Mouse (Mus musculus) liver, embryonic 14.5 days (tissue): ENCODE results near the gene Map7d1. TPM values are rescaled to one million over a fixed set of nuclear protein-coding genes. Genes with fewer than 3 reads are reported as not detected.

ENCODE experiments used
- ATAC-seq: fragments of 200-750 bp; cut with Nextera tagmentation; 2 replicates; pipeline ENCODE4 v1.8.0; 2017; ENCODE audit warnings: moderate number of reproducible peaks, mild to moderate bottlenecking, moderate library complexity; ENCODE audit not compliant: insufficient read depth
- DNase-seq, 3 experiments: peaks; one replicate each; pipeline ENCODE4 v3.0.0-alpha.2; 2012 to 2013; ENCODE audit warnings: low read depth in 3 of 3, low spot score in 3 of 3
- H3K27ac ChIP-seq: fragments of 300-500 bp; sonication (generic); 2 replicates; pipeline ENCODE4 v1.5.1; 2014; ENCODE audit warnings: moderate library complexity, mild to moderate bottlenecking, control low read depth, inconsistent platforms
- H3K27me3 ChIP-seq: fragments of 300-500 bp; sonication (generic); 2 replicates; pipeline ENCODE4 v1.6.1; 2014; ENCODE audit warnings: mild to moderate bottlenecking, low read length, moderate library complexity; ENCODE audit not compliant: control insufficient read depth, insufficient read depth
- H3K36me3 ChIP-seq: fragments of 300-500 bp; sonication (generic); replicated peaks from 2 replicates; pipeline ENCODE4 v1.6.1; 2014; ENCODE audit warnings: low read depth; ENCODE audit not compliant: control insufficient read depth, insufficient read depth
- H3K4me1 ChIP-seq, 2 experiments: fragments of 200-500 bp in 1 of 2; fragments of 300-500 bp in 1 of 2; sonication (generic) in 1 of 2; replicated peaks; 2 replicates each; pipeline ENCODE4 v1.6.1; 2012 to 2014; ENCODE audit warnings: antibody characterized with exemption in 1 of 2, inconsistent platforms in 1 of 2, low read length in 1 of 2; ENCODE audit not compliant: control insufficient read depth in 2 of 2, insufficient read depth in 2 of 2
- H3K4me2 ChIP-seq: fragments of 300-500 bp; sonication (generic); 2 replicates; pipeline ENCODE4 v1.6.1; 2014; ENCODE audit warnings: low read depth, mild to moderate bottlenecking, control low read depth, moderate library complexity
- H3K4me3 ChIP-seq, 2 experiments: fragments of 200-500 bp in 1 of 2; fragments of 300-500 bp in 1 of 2; sonication (generic) in 1 of 2; 2 replicates each; pipeline ENCODE4 v1.5.1; 2012 to 2014; ENCODE audit warnings: low read depth in 2 of 2, low read length in 2 of 2, mild to moderate bottlenecking in 2 of 2, control low read depth in 1 of 2, inconsistent platforms in 1 of 2, moderate library complexity in 1 of 2; ENCODE audit not compliant: insufficient read depth in 1 of 2
- H3K9ac ChIP-seq: fragments of 300-500 bp; sonication (generic); replicated peaks from 2 replicates; pipeline ENCODE4 v1.6.1; 2014; ENCODE audit warnings: mild to moderate bottlenecking, control low read depth, moderate library complexity
- H3K9me3 ChIP-seq: fragments of 300-500 bp; sonication (generic); 2 replicates; pipeline ENCODE4 v1.6.1; 2016; ENCODE audit warnings: low read length, mixed read lengths; ENCODE audit not compliant: control insufficient read depth
- CTCF ChIP-seq: IDR thresholded peaks from 2 replicates; pipeline ENCODE4 v1.5.1; 2016; ENCODE audit warnings: antibody characterized with exemption, low read depth, control low read depth
- EP300 ChIP-seq: IDR thresholded peaks from 2 replicates; pipeline ENCODE4 v1.6.1; 2016; ENCODE audit warnings: antibody characterized with exemption, low read depth
- WGBS: fragments of 180-500 bp; shearing (Covaris S2); extraction: QIAGEN DNeasy Blood & Tissue Kit; methylation state at CpG from one replicate; pipeline ENCODE4 v1.1.7; 2014; ENCODE audit not compliant: insufficient replicate concordance; 5-methylcytosine and 5-hydroxymethylcytosine counted together
- polyA plus RNA-seq, 2 experiments: library from polyadenylated mRNA; depleted of rRNA in 1 of 2; stranded (reverse) in 1 of 2; unstranded in 1 of 2; fragments of >200 nt; fragmentation: Nextera tagmentation in 1 of 2; extraction: Ambion mirVana in 1 of 2; gene quantifications; 2 replicates each; pipeline versions ENCODE4 v1.2.1 to v1.2.3; 2012 to 2014

Map7d1 gene
- polyA plus RNA-seq, 2 experiments, result 4.9 to 9.4 TPM

DNA sequence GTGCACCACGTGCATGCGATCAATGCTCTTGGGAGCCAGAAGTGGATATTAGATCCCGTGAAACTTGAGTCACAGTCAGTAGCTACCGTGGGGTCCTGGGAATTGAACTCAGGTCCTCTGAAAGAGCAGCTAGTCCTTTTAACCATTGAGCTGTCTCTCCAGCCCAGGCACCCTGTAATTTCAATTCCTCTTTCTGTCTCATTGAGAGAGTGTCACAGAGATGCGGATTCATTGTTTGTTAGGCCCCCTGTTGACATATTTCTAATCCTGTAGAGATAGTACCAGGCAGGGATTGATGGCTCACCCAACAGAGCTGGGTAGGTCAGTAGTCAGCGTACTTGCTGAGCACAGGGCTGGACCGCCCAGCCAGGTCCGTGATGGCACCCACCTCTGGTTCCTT lies 34.2 kb upstream of the Map7d1 start:
- Histone ChIP-seq H3K9ac (no peak overlapping the region), H3K27ac (no peak overlapping the region), H3K4me3 (no peak overlapping the region), H3K27me3 (peaks cover 33% of the 10 kb centered on the region), H3K4me1 (0 out of 4 replicates have a peak, but pooled peaks cover 0 to 2% of the 10 kb centered on the region in 2 experiments), H3K4me2 (no peak overlapping the region), H3K9me3 (no peaks in the 10 kb centered on the region), H3K36me3 (no peaks in the 10 kb centered on the region)
- no peak for ATAC-seq
- WGBS, result 68% methylated on average over 8 of the region's 8 CpGs
- no peak for DNase-seq
- TF ChIP-seq EP300, result no peak
- no peak for TF ChIP-seq CTCF

DNA sequence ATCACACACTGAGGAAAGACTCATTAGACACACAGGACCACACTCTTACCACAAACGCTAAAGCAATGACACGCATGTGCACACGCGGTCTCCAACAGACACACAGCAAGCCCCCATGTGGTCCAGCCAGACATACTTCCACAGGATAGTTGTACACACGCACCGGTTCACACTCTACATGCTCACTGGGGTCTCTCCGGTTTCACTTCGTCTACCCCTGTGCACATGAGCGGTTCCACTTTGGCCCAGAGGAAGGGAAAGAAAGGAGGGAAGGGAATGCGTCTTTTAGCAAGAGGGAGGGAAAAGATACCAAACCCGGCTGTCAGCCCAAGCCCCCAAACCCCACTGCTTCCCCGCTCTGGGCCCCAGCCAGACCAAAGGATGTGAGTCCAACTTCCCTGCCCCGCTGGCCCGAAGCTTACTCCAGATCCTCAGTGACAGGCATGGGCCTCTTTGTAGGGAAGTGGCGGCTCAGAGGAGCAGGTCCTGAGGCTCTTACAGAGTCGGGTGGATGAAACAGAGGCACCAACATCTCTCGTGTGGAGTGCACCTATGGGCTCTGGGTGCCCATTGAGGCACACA lies 32.0 kb upstream of the Map7d1 start:
- ATAC-seq (no peak), DNase-seq (no peak)
- Histone ChIP-seq H3K36me3 (no peaks in the 10 kb centered on the region), H3K9ac (no peak overlapping the region), H3K27me3 (peaks cover 42% of the 10 kb centered on the region), H3K27ac (no peak overlapping the region), H3K9me3 (no peaks in the 10 kb centered on the region), H3K4me2 (no peak overlapping the region), H3K4me1 (0 out of 4 replicates have a peak, but pooled peaks cover 0 to 2% of the 10 kb centered on the region in 2 experiments), H3K4me3 (no peak overlapping the region)
- TF ChIP-seq EP300 (no peak), CTCF (no peak)
- WGBS, result 25% methylated on average over 17 of the region's 17 CpGs

DNA sequence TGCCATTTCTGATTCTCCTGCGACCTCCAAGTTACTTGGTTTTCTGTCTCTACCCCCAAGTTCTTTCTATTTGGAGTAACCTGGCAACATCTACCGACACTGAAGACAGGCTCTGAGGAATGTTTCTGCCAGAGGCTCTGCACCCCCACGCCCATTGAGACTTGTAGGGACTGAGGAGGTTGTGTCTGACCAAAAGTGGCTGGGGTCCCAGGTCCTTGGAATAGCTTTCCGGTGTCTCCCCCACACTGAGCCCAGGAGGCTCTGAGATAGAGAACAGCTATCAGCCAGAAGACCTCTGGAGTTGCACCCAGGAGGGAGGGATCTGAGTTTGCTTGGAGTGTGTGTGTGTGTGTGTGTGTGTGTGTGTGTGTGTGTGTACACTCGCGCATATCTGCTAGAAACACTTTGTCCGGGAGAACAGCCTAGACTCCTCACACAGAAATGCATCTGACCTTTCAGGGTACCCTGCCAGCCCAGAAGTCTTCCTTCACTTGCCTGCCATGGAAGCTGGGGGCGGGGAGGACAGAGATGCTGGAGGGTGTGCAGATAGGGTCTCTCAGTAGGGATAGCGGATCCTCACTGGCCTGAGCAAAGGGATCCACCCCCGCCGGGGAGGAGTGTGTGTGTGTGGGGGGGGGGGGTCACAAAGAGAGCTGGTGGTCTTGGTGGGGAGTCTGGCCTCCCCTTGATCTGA lies 31.3 kb upstream of the Map7d1 start:
- H3K4me2 ChIP-seq, result no peak overlapping the region
- no peak for TF ChIP-seq EP300
- TF ChIP-seq CTCF, result no peak
- no peak overlapping the region for H3K27ac ChIP-seq
- H3K4me1 ChIP-seq, result 0 out of 4 replicates have a peak, but pooled peaks cover 0 to 2% of the 10 kb centered on the region in 2 experiments
- H3K9ac ChIP-seq, result no peak overlapping the region
- peaks cover 42% of the 10 kb centered on the region for H3K27me3 ChIP-seq
- H3K4me3 ChIP-seq, result no peak overlapping the region
- no peaks in the 10 kb centered on the region for H3K36me3 ChIP-seq
- DNase-seq (no peak), ATAC-seq (no peak)
- no peaks in the 10 kb centered on the region for H3K9me3 ChIP-seq
- WGBS, result 38% methylated on average over 11 of the region's 11 CpGs

DNA sequence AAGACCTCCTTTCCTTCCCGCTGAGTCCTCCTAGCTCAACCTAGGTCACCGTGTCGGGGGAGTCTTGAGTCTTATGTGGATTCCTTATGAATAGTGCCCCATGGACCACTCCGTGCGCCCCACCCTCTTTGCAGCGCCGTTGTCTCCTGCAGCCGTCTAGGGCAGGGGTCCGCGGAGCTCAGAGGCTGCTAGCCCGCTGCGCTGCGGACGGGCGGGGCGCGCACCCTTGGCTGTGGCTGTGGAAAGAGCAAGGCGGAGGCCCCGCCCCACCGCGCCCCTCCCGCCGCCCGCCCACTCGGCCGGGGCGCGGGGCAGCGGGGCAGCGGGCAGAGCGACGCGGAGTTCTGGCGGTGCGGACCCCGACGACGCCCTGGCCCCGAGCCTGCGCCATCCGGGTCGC lies 30.3 kb upstream of the Map7d1 start, which contains the start of gene Col8a2:
TSS of gene Col8a2 (plus strand) at position 302 of the 400 bp plus-strand sequence.
- ATAC-seq (no peak), DNase-seq (no peak)
- TF ChIP-seq EP300, result no peak
- Histone ChIP-seq H3K27me3 (peaks cover 42% of the 10 kb centered on the region), H3K4me3 (peak within 1 kb of the TSS; percentile 13 to 41; a peak in 3 of 4 replicates), H3K4me1 (0 out of 4 replicates have a peak, but pooled peaks cover 0 to 2% of the 10 kb centered on the region in 2 experiments), H3K9me3 (no peaks in the 10 kb centered on the region), H3K36me3 (no peaks in the 10 kb centered on the region), H3K9ac (no peak within 1 kb of the TSS), H3K27ac (no peak within 1 kb of the TSS), H3K4me2 (peak within 1 kb of the TSS; percentile 49)
- 2% methylated on average over 42 of the region's 42 CpGs for WGBS

DNA sequence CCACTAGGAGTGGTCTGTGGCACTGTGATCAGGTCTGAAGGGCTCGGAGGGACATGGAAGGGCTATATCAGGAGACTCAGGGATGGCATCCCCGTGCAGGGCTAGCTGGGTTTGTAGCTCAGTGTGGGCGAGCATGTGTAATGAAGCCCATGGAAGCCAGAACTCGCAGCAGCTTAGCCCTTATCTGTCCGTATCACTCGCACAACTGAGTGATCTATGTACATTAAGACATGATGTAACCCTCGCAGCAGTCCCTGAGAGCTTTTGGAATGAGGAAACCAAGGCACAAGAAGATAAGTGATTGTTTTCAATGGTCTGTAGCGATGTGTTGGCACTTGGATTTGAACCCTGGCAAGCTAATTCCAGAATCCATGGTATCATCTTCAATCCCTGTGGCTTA lies 27.4 kb upstream of the Map7d1 start:
- H3K36me3 ChIP-seq, result no peaks in the 10 kb centered on the region
- no peak for DNase-seq
- no peak overlapping the region for H3K27ac ChIP-seq
- no peaks in the 10 kb centered on the region for H3K9me3 ChIP-seq
- no peak overlapping the region for H3K9ac ChIP-seq
- H3K4me1 ChIP-seq, result 0 out of 4 replicates have a peak, but pooled peaks cover 0 to 2% of the 10 kb centered on the region in 2 experiments
- ATAC-seq, result no peak
- TF ChIP-seq EP300, result no peak
- no peak for TF ChIP-seq CTCF
- WGBS, result 40% methylated on average over 8 of the region's 8 CpGs
- peaks cover 39% of the 10 kb centered on the region for H3K27me3 ChIP-seq
- no peak overlapping the region for H3K4me2 ChIP-seq
- H3K4me3 ChIP-seq, result no peak overlapping the region
